Mouse (Mus musculus): Measurements from ENCODE around the gene Fermt3.

Gene Fermt3

DNA sequence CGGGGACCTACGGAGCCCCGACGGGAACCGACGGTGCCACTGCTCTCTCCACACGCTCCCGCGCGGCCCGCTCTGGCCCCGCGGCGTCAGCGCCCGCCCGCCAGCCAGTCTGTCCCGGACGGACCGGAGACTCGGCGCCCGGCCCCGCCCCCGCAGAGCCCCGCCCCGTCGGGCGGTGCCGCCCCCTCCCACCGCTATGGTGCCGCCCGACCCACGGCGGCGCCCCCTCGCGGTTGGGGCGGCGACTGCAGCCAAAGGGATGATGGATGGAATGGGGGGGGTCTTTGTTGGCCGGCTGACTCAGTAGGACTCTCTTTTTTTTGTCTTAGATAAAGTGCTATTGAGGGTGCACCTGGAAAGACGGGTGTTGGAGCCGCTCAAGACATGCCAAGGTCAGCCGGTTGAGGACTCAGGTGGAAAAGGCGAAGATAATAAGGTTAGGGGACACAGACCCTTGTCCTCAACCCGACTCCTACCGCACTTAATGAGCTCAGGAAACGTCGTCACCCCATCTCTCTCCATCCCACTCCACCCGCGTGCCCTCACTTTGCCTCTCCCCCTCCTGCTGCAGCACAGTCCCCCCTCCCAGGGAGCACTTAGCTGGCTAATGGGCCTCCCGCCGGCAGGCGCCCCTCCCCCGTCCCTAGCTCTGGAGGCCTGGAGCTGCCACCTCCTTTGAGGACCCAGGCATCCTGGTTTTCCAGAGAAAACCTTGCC is 49.4 kb downstream of the Fermt3 start:
- DNase-seq = peak; percentile 67 to 70

GRCm38 (mm10) chr19:6969291-6969664 is 50.0 kb downstream of the Fermt3 start:
- no peak for DNase-seq

DNA sequence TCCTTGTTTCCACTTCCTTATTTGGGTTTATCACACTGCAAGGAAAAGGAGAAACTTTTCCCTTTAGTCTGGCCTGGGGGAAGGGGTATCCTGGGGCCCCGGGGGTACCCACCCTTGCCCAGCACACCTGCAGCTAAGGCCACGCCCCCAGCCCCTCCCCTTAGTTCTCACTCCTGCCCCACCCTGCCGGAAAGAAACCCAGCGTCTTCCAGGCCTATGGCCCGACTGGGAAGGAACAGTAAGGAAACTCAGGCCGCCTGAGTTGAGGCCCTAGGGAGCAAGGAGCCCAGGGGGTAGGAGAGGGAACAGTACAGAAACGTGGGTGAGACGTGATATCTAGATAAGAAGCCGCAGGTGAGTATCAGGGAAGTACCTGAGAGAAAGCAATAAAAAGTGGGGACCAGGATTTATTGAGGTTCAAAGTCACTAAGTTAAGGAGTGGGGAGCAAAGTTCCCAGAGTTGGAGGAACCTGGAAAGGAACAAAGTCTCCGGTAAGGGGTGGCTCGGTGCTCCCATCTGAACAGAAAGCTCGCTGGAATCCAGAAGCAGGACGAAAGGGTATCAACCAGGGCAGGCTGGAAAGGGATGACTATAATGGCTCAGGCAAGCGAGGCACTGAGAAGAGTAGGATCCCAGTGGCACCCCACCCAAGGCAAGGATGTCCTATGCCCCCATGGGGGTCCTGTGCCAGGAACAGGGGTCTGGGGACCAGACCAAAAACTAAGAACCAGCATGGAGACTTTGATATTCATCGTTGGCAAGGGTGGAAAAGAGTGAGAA is 50.6 kb downstream of the Fermt3 start:
- DNase-seq = peak in 1 of 2 experiments; percentile 59

GRCm38 (mm10) chr19:6956461-6956860 is 62.8 kb downstream of the Fermt3 start:
- DNase-seq = no peak

- no peak for DNase-seq
Measured at GRCm38 (mm10) chr19:6955424-6955823, 63.8 kb downstream of the Fermt3 start.

DNA sequence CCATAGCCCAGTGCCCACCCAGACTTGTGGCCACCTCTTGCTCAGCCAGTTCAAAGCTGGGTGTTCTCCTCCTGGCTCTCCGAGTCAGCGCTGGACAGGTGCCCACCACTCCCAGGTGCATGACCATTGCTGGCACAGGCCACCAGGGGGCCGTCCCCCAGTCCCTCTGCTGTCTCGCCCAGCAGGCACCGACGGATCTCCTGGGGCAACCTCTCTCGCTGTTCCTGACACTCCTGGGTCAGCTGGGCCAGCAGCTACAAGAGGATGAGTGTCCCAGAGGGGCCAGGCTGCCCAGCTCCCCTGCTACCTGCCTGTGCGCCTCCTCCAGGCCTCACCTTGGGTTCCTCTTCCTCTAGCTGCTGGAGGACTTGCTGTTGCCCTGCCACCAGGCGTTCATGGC is 65.2 kb downstream of the Fermt3 start:
- peak in 1 of 2 experiments; percentile 73 for DNase-seq

- peak; percentile 59 to 73 for DNase-seq
Measured at GRCm38 (mm10) chr19:6952712-6953037, 66.6 kb downstream of the Fermt3 start.

- peak; percentile 88 to 89 for DNase-seq
Measured at GRCm38 (mm10) chr19:6951994-6952711, 67.1 kb downstream of the Fermt3 start.

GRCm38 (mm10) chr19:6951381-6951968 is 67.8 kb downstream of the Fermt3 start:
- DNase-seq = peak; percentile 96 to 98

DNA sequence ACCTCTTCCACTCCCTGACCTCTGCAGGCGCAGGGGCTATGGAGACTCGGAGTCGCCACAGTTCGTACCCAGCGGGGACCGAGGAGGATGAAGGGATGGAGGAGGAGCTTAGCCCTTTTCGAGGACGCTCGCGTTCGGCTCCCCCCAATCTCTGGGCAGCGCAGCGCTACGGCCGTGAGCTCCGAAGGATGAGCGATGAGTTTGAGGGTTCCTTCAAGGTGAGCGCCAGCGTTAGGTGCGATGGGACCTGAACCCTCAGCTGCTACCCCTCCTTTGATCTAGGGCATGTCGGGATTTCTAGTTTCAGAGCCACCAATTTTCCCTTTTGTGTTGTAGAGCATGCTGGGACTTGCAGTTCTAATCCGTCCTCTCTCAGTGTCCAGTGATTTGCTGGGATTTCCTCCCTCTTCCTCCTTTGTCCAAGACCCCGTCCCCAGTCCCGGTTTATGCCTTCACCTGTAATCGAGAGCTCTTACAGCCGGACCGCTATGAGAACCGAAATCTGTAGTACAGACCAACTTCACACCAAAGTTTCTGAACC is 68.6 kb downstream of the Fermt3 start:
- peak; percentile 53 to 68 for DNase-seq

GRCm38 (mm10) chr19:6949951-6950350 is 69.3 kb downstream of the Fermt3 start:
- no peak for DNase-seq

- no peak for DNase-seq
Measured at GRCm38 (mm10) chr19:6949532-6949931, 69.7 kb downstream of the Fermt3 start.

Data from kidney, adult 8-10 months (tissue).